Mouse (Mus musculus): ENCODE measurements around the gene Avpi1. TPM values are rescaled to one million over a fixed set of nuclear protein-coding genes. Genes with fewer than 3 reads are reported as not detected.

Gene Avpi1
- polyA plus RNA-seq, 1 experiment from 2014 or later = 64.4 TPM

- Histone ChIP-seq H3K4me3 (no peak overlapping the region), H3K9me3 (no peaks in the 10 kb centered on the region), H3K4me1 (peaks cover 49% of the 10 kb centered on the region), H3K4me2 (peak overlapping the region; percentile 84; the same call in 1 of the 2 replicates), H3K27ac (peak overlapping the region; percentile 96), H3K27me3 (no peaks in the 10 kb centered on the region), H3K36me3 (peaks cover 36% of the 10 kb centered on the region), H3K9ac (no peak overlapping the region)
- ATAC-seq (ENCODE audit: borderline replicate concordance, extremely low read depth, low FRiP score, low TSS enrichment) = no peak
- WGBS = 81% methylated on average over 6 of the region's 6 CpGs
Measured at GRCm38 (mm10) chr19:42126219-42126605, 2.6 kb downstream of the Avpi1 start.

GRCm38 (mm10) chr19:42125501-42126218, 3.2 kb downstream of the Avpi1 start:
- H3K4me1 ChIP-seq = peaks cover 45% of the 10 kb centered on the region
- WGBS = 81% methylated on average over 11 of the region's 11 CpGs
- no peaks in the 10 kb centered on the region for H3K27me3 ChIP-seq
- 0 out of 2 replicates have a peak overlapping the region, but pooled peaks have one; percentile 2 for H3K4me2 ChIP-seq
- no peak overlapping the region for H3K9ac ChIP-seq
- H3K27ac ChIP-seq = 0 out of 2 replicates have a peak overlapping the region, but pooled peaks have one; percentile 96
- ATAC-seq (ENCODE audit: borderline replicate concordance, extremely low read depth, low FRiP score, low TSS enrichment) = no peak
- H3K36me3 ChIP-seq = peaks cover 42% of the 10 kb centered on the region
- no peaks in the 10 kb centered on the region for H3K9me3 ChIP-seq
- H3K4me3 ChIP-seq = no peak overlapping the region

GRCm38 (mm10) chr19:42124684-42125083, 4.2 kb downstream of the Avpi1 start:
- H3K36me3 ChIP-seq = peaks cover 51% of the 10 kb centered on the region
- H3K27me3 ChIP-seq = no peaks in the 10 kb centered on the region
- H3K4me1 ChIP-seq = peaks cover 36% of the 10 kb centered on the region
- H3K4me3 ChIP-seq = no peak overlapping the region
- H3K9me3 ChIP-seq = no peaks in the 10 kb centered on the region
- no peak overlapping the region for H3K4me2 ChIP-seq
- H3K27ac ChIP-seq = no peak overlapping the region
- ATAC-seq (ENCODE audit: borderline replicate concordance, extremely low read depth, low FRiP score, low TSS enrichment) = no peak
- no peak overlapping the region for H3K9ac ChIP-seq
- 81% methylated on average over 13 of the region's 13 CpGs for WGBS

GRCm38 (mm10) chr19:42120451-42120850, 8.4 kb downstream of the Avpi1 start:
- H3K36me3 ChIP-seq = peaks cover 71% of the 10 kb centered on the region
- no peaks in the 10 kb centered on the region for H3K9me3 ChIP-seq
- H3K9ac ChIP-seq = no peak overlapping the region
- no peak overlapping the region for H3K27ac ChIP-seq
- no peak overlapping the region for H3K4me3 ChIP-seq
- WGBS = 84% methylated on average over 8 of the region's 8 CpGs
- no peak overlapping the region for H3K4me2 ChIP-seq
- no peak for ATAC-seq (ENCODE audit: borderline replicate concordance, extremely low read depth, low FRiP score, low TSS enrichment)
- H3K27me3 ChIP-seq = no peaks in the 10 kb centered on the region
- peaks cover 8% of the 10 kb centered on the region; the same call in 1 of the 2 replicates for H3K4me1 ChIP-seq

- no peak overlapping the region for H3K4me2 ChIP-seq
- H3K4me1 ChIP-seq = no peaks in the 10 kb centered on the region
- H3K9me3 ChIP-seq = no peaks in the 10 kb centered on the region
- H3K36me3 ChIP-seq = peaks cover 66% of the 10 kb centered on the region
- H3K4me3 ChIP-seq = no peak overlapping the region
- no peak for ATAC-seq (ENCODE audit: borderline replicate concordance, extremely low read depth, low FRiP score, low TSS enrichment)
- no peak overlapping the region for H3K27ac ChIP-seq
- WGBS = 66% methylated on average over 5 of the region's 5 CpGs
- no peaks in the 10 kb centered on the region for H3K27me3 ChIP-seq
- H3K9ac ChIP-seq = no peak overlapping the region
Measured at GRCm38 (mm10) chr19:42118596-42118995, 10.3 kb downstream of the Avpi1 start.

- WGBS = 92% methylated on average over 9 of the region's 9 CpGs
- no peak for ATAC-seq (ENCODE audit: borderline replicate concordance, extremely low read depth, low FRiP score, low TSS enrichment)
Measured at GRCm38 (mm10) chr19:42118142-42118541, 10.7 kb downstream of the Avpi1 start.

GRCm38 (mm10) chr19:42115783-42116335, 13.0 kb downstream of the Avpi1 start:
- no peak overlapping the region for H3K4me3 ChIP-seq
- H3K36me3 ChIP-seq = peaks cover 46% of the 10 kb centered on the region
- no peaks in the 10 kb centered on the region for H3K4me1 ChIP-seq
- H3K27me3 ChIP-seq = no peaks in the 10 kb centered on the region
- ATAC-seq (ENCODE audit: borderline replicate concordance, extremely low read depth, low FRiP score, low TSS enrichment) = peak; percentile 64; the same call in 1 of the 2 replicates
- H3K9ac ChIP-seq = no peak overlapping the region
- H3K4me2 ChIP-seq = no peak overlapping the region
- 67% methylated on average over 4 of the region's 4 CpGs for WGBS
- H3K27ac ChIP-seq = peak overlapping the region; percentile 82
- no peaks in the 10 kb centered on the region for H3K9me3 ChIP-seq

More at GRCm38 (mm10) chr19:42118142-42118541, 10.7 kb downstream of the Avpi1 start:
- Histone ChIP-seq H3K27ac (no peak overlapping the region), H3K27me3 (no peaks in the 10 kb centered on the region), H3K4me2 (no peak overlapping the region), H3K9me3 (no peaks in the 10 kb centered on the region), H3K9ac (no peak overlapping the region), H3K4me1 (no peaks in the 10 kb centered on the region), H3K4me3 (no peak overlapping the region), H3K36me3 (peaks cover 64% of the 10 kb centered on the region)

- Histone ChIP-seq H3K9ac (no peak overlapping the region), H3K27ac (no peak overlapping the region), H3K4me2 (no peak overlapping the region), H3K9me3 (no peaks in the 10 kb centered on the region), H3K36me3 (peaks cover 30% of the 10 kb centered on the region), H3K4me3 (no peak overlapping the region), H3K27me3 (no peaks in the 10 kb centered on the region), H3K4me1 (no peaks in the 10 kb centered on the region)
- 95% methylated on average over 9 of the region's 9 CpGs for WGBS
- no peak for ATAC-seq (ENCODE audit: borderline replicate concordance, extremely low read depth, low FRiP score, low TSS enrichment)
Measured at GRCm38 (mm10) chr19:42104681-42105080, 24.2 kb downstream of the Avpi1 start.

GRCm38 (mm10) chr19:42099406-42099805, 29.5 kb downstream of the Avpi1 start:
- no peak for ATAC-seq (ENCODE audit: borderline replicate concordance, extremely low read depth, low FRiP score, low TSS enrichment)
- Histone ChIP-seq H3K9me3 (no peaks in the 10 kb centered on the region), H3K27ac (no peak overlapping the region), H3K4me2 (no peak overlapping the region), H3K4me3 (no peak overlapping the region), H3K4me1 (no peaks in the 10 kb centered on the region), H3K27me3 (no peaks in the 10 kb centered on the region), H3K9ac (no peak overlapping the region), H3K36me3 (peaks cover 15% of the 10 kb centered on the region; the same call in 1 of the 2 replicates)
- 84% methylated on average over 3 of the region's 3 CpGs for WGBS

GRCm38 (mm10) chr19:42090637-42091141, 38.2 kb downstream of the Avpi1 start:
- H3K36me3 ChIP-seq = peaks cover 6% of the 10 kb centered on the region
- no peaks in the 10 kb centered on the region for H3K9me3 ChIP-seq
- H3K27ac ChIP-seq = peak overlapping the region; percentile 89
- H3K4me2 ChIP-seq = peak overlapping the region; percentile 77
- under 1% methylated on average over 52 of the region's 52 CpGs for WGBS
- H3K9ac ChIP-seq = peak overlapping the region; percentile 83
- H3K4me3 ChIP-seq = peak overlapping the region; percentile 93
- H3K27me3 ChIP-seq = no peaks in the 10 kb centered on the region
- peak; percentile 68 for ATAC-seq (ENCODE audit: borderline replicate concordance, extremely low read depth, low FRiP score, low TSS enrichment)
- peaks cover 25% of the 10 kb centered on the region for H3K4me1 ChIP-seq

- WGBS = under 1% methylated on average over 52 of the region's 55 CpGs
- peak within 1 kb of the TSS; percentile 90 for H3K27ac ChIP-seq
- H3K4me1 ChIP-seq = peaks cover 28% of the 10 kb centered on the region
- H3K36me3 ChIP-seq = peaks cover 6% of the 10 kb centered on the region
- no peaks in the 10 kb centered on the region for H3K27me3 ChIP-seq
- H3K4me3 ChIP-seq = peak within 1 kb of the TSS; percentile 93
- H3K9ac ChIP-seq = peak within 1 kb of the TSS; percentile 83
- H3K4me2 ChIP-seq = peak within 1 kb of the TSS; percentile 77
- no peaks in the 10 kb centered on the region for H3K9me3 ChIP-seq
- ATAC-seq (ENCODE audit: borderline replicate concordance, extremely low read depth, low FRiP score, low TSS enrichment) = peak; percentile 98
Measured at GRCm38 (mm10) chr19:42089748-42090595, 38.9 kb downstream of the Avpi1 start, which contains the start of gene Pi4k2a. Gene Pi4k2a, plus strand, starts transcription at chr19:42090470.
